12 mouse cellular contexts compared by ENCODE assay signal in the genomic region with DNA sequence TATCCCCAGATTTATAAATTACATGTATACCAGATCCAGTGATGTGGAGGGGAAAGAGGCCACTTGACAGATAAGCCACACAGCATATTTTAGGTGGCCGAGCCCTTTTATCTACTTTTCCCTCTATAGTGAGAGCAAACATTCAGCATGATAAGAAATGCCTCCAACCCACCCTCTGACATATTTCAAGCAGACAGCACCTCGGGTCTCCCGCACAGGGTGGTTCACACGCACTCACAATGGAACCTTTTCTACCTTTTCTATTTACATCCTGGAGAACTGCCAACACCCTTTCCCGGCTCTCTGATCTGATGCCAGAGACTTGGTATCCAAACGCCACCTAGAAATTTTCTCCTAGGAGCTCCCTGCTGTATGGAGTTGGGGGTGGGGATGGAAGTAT. TPM values are rescaled to one million over a fixed set of nuclear protein-coding genes. Genes with fewer than 3 reads are reported as not detected.
DNase-seq lines count a peak whose midpoint lies in the region; ATAC-seq and TF ChIP-seq lines count a peak whose summit lies in the region.
"Had no signal": no experiment of that assay in that cellular context is flagged by ENCODE, and none has a peak within 500 bp of the region (broad histone marks: within the 10 kb centered on the region; RNA-seq: fewer than 3 reads in every experiment).

No protein-coding gene starts in this region.

- peak overlapping the region; percentile 53 for H3K27ac ChIP-seq in heart, embryonic 16.5 days (ENCODE audit: low read length)
- 0 out of 2 replicates have a peak overlapping the region, but pooled peaks have one; percentile 16 for H3K27ac ChIP-seq in liver, postnatal 0 days (ENCODE audit: low read depth)
- H3K27ac ChIP-seq: embryonic facial prominence, embryonic 15.5 days had no signal

- no peaks in the 10 kb centered on the region for H3K9me3 ChIP-seq in heart, embryonic 16.5 days (replicated peaks; ENCODE audit: control insufficient read depth, low read length)
- H3K9me3 ChIP-seq in liver, postnatal 0 days (ENCODE audit: low read length), result no peaks in the 10 kb centered on the region
- H3K9me3 ChIP-seq: embryonic facial prominence, embryonic 15.5 days had no signal

- no peak overlapping the region for H3K9ac ChIP-seq in heart, embryonic 16.5 days (ENCODE audit: low read length)
- H3K9ac ChIP-seq in liver, postnatal 0 days (replicated peaks), result no peak overlapping the region
- H3K9ac ChIP-seq: embryonic facial prominence, embryonic 15.5 days had no signal

- no peak for TF ChIP-seq CTCF in liver, postnatal 0 days (IDR thresholded peaks at IDR 0.05; ENCODE audit: low read depth)

- no peaks in the 10 kb centered on the region for H3K27me3 ChIP-seq in heart, embryonic 16.5 days (ENCODE audit: control insufficient read depth, insufficient read depth, low read length)
- no peaks in the 10 kb centered on the region for H3K27me3 ChIP-seq in liver, postnatal 0 days (ENCODE audit: insufficient read depth, low read length)
- H3K27me3 ChIP-seq: embryonic facial prominence, embryonic 15.5 days; Patski had no signal

- peak overlapping the region; percentile 48 for H3K4me2 ChIP-seq in heart, embryonic 16.5 days (ENCODE audit: low read depth, low read length)
- 0 out of 2 replicates have a peak overlapping the region, but pooled peaks have one; percentile 27 for H3K4me2 ChIP-seq in liver, postnatal 0 days (ENCODE audit: low read depth, low read length)
- H3K4me2 ChIP-seq: embryonic facial prominence, embryonic 15.5 days had no signal

- no peaks in the 10 kb centered on the region for H3K36me3 ChIP-seq in heart, embryonic 16.5 days (ENCODE audit: control insufficient read depth, insufficient read depth)
- H3K36me3 ChIP-seq in liver, postnatal 0 days (replicated peaks; ENCODE audit: insufficient read depth, low read length), result no peaks in the 10 kb centered on the region
- H3K36me3 ChIP-seq: embryonic facial prominence, embryonic 15.5 days had no signal

- 11% methylated on average over 6 of the region's 6 CpGs for WGBS in heart, embryonic 16.5 days
- 22% methylated on average over 6 of the region's 6 CpGs for WGBS in liver, postnatal 0 days (ENCODE audit: insufficient replicate concordance)

- peak; percentile 21 for DNase-seq in cerebellum, adult 9-10 months
- no peak for DNase-seq in cerebellum, adult 11-12 months
- no peak for DNase-seq in heart, adult 11 months
- peak; percentile 42 to 47 for DNase-seq in cerebellum, postnatal 25 days
- DNase-seq in liver, postnatal 0 days, result peak; percentile 39
- DNase-seq in frontal cortex, postnatal 14 days (ENCODE audit: low spot score in 2 of 2), result no peak
- no peak for DNase-seq in thymus, postnatal 10 days (ENCODE audit: low spot score in 2 of 2)
- DNase-seq: gastrocnemius, postnatal 10 days; kidney, postnatal 25 days had no signal

- TF ChIP-seq EP300 in liver, postnatal 0 days (IDR thresholded peaks at IDR 0.05; ENCODE audit: low read depth), result no peak

- no peak overlapping the region; the same call in 1 of the 2 replicates for H3K4me3 ChIP-seq in heart, embryonic 16.5 days (ENCODE audit: low read length)
- H3K4me3 ChIP-seq in liver, postnatal 0 days (ENCODE audit: low read depth, low read length), result no peak overlapping the region
- H3K4me3 ChIP-seq: embryonic facial prominence, embryonic 15.5 days had no signal

- H3K4me1 ChIP-seq in heart, embryonic 16.5 days (ENCODE audit: control insufficient read depth, insufficient read depth, low read length), result peaks cover 54% of the 10 kb centered on the region
- H3K4me1 ChIP-seq in liver, postnatal 0 days (ENCODE audit: insufficient read depth), result 0 out of 2 replicates have a peak, but pooled peaks cover 9% of the 10 kb centered on the region

- peak; percentile 63 for ATAC-seq in heart, embryonic 16.5 days (replicated peaks; ENCODE audit: extremely low read depth, insufficient read depth, low FRiP score)
- ATAC-seq in liver, postnatal 0 days, result 0 out of 2 replicates have a peak, but pooled peaks have one; percentile 24
- ATAC-seq: Patski had no signal

RNA-seq across cellular contexts. Expression of a gene that starts 58.0 kb away (rescaled TPM):
- polyA plus RNA-seq in heart, embryonic 16.5 days (2015; fragmentation: Nextera tagmentation; extraction: Ambion mirVana), result 73.8 and 85.3 TPM in 2 replicates
- 9.6 and 11.5 TPM in 2 replicates for polyA plus RNA-seq in liver, postnatal 0 days (2015; fragmentation: Nextera tagmentation; extraction: Ambion mirVana)

Comparison
In these comparisons a context has a peak if more than half of its experiments do, and no peak if none do; other contexts are left out.
1. DNase-seq: peak in cerebellum, adult 9-10 months (single experiment), cerebellum, postnatal 25 days (2 of 2) and liver, postnatal 0 days (single experiment); none in cerebellum, adult 11-12 months (single experiment), heart, adult 11 months (single experiment), frontal cortex, postnatal 14 days (0 of 2) and thymus, postnatal 10 days (0 of 2).